Mouse (Mus musculus) MEL (cell line): ENCODE results near the gene Btg1. TPM values are rescaled to one million over a fixed set of nuclear protein-coding genes. Genes with fewer than 3 reads are reported as not detected.

Experiments
- DNase-seq: peaks from one replicate; pipeline ENCODE4 v3.0.0; 2011; ENCODE audit warnings: low read depth, low spot score
- H3K27ac ChIP-seq: 2 replicates; pipeline ENCODE4 v1.5.1; 2012; ENCODE audit warnings: low read depth, mild to moderate bottlenecking, control low read depth, low read length, moderate library complexity; ENCODE audit not compliant: control insufficient read depth
- H3K27me3 ChIP-seq, 2 experiments: fragments of 150-350 bp in 1 of 2; sonication (generic) in 1 of 2; 2 replicates each; pipeline ENCODE4 v1.6.1; 2012; ENCODE audit warnings: low read length in 2 of 2, mild to moderate bottlenecking in 2 of 2, improper control_type of control experiment in 1 of 2, moderate library complexity in 1 of 2; ENCODE audit not compliant: insufficient read depth in 2 of 2, control insufficient read depth in 1 of 2
- H3K36me3 ChIP-seq, 2 experiments: 2 replicates each; pipeline ENCODE4 v1.6.1; 2012 to 2014; ENCODE audit warnings: low read length in 2 of 2, improper control_type of control experiment in 1 of 2, inconsistent platforms in 1 of 2, mild to moderate bottlenecking in 1 of 2; ENCODE audit not compliant: insufficient read depth in 2 of 2, control insufficient read depth in 1 of 2
- H3K4me1 ChIP-seq, 2 experiments: fragments of 150-350 bp in 1 of 2; sonication (generic) in 1 of 2; 2 replicates each; pipeline ENCODE4 v1.6.1; 2012; ENCODE audit warnings: low read length in 2 of 2, improper control_type of control experiment in 1 of 2, mild to moderate bottlenecking in 1 of 2; ENCODE audit not compliant: insufficient read depth in 2 of 2, control insufficient read depth in 1 of 2
- H3K4me3 ChIP-seq, 2 experiments: fragments of 150-350 bp in 1 of 2; sonication (generic) in 1 of 2; 2 replicates each; pipeline ENCODE4 v1.5.1; 2012; ENCODE audit warnings: low read depth in 2 of 2, low read length in 2 of 2, mild to moderate bottlenecking in 2 of 2, moderate library complexity in 2 of 2, control low read depth in 1 of 2, improper control_type of control experiment in 1 of 2; ENCODE audit not compliant: control insufficient read depth in 1 of 2, insufficient read depth in 1 of 2
- H3K79me2 ChIP-seq: 2 replicates; pipeline ENCODE4 v1.6.1; 2012; ENCODE audit warnings: mild to moderate bottlenecking, low read length, moderate library complexity; ENCODE audit not compliant: control insufficient read depth, poor library complexity, insufficient read depth
- H3K9ac ChIP-seq: 2 replicates; pipeline ENCODE4 v1.6.1; 2012; ENCODE audit warnings: low read depth, mild to moderate bottlenecking, control low read depth, low read length, moderate library complexity; ENCODE audit not compliant: control insufficient read depth, poor library complexity, severe bottlenecking
- H3K9me3 ChIP-seq: fragments of 150-350 bp; sonication (generic); replicated peaks from 2 replicates; pipeline ENCODE4 v1.6.1; 2012; ENCODE audit warnings: mild to moderate bottlenecking, low read length, improper control_type of control experiment, moderate library complexity; ENCODE audit not compliant: insufficient read depth
- CHD1 ChIP-seq: IDR thresholded peaks from 2 replicates; pipeline ENCODE4 v1.6.1; 2012; ENCODE audit warnings: low read depth, mild to moderate bottlenecking, inconsistent platforms, low read length, improper control_type of control experiment
- CTCF ChIP-seq, 3 experiments: IDR thresholded peaks in 2 of 3; conservative IDR thresholded peaks in 1 of 3; 2 replicates each; pipeline ENCODE4 v1.5.1; 2011 to 2012; ENCODE audit warnings: low read length in 3 of 3, low read depth in 2 of 3, mild to moderate bottlenecking in 2 of 3, improper control_type of control experiment in 1 of 3, inconsistent platforms in 1 of 3, mixed read lengths in 1 of 3, moderate library complexity in 1 of 3; ENCODE audit not compliant: control insufficient read depth in 1 of 3, insufficient read depth in 1 of 3, poor library complexity in 1 of 3, severe bottlenecking in 1 of 3
- ETS1 ChIP-seq: IDR thresholded peaks from 2 replicates; pipeline ENCODE4 v1.6.1; 2012; ENCODE audit warnings: low read depth, mild to moderate bottlenecking, inconsistent platforms, low read length, improper control_type of control experiment, moderate library complexity
- GATA1 ChIP-seq: IDR thresholded peaks from 2 replicates; pipeline ENCODE4 v1.6.1; 2011; ENCODE audit warnings: low read depth, low read length, improper control_type of control experiment
- HCFC1 ChIP-seq: IDR thresholded peaks from 2 replicates; pipeline ENCODE4 v1.6.1; 2012; ENCODE audit warnings: low read depth, mild to moderate bottlenecking, inconsistent platforms, low read length, improper control_type of control experiment, moderate library complexity
- JUND ChIP-seq: IDR thresholded peaks from 2 replicates; pipeline ENCODE4 v1.6.1; 2011; ENCODE audit warnings: low read depth, mild to moderate bottlenecking, improper control_type of control experiment, low read length
- KAT2A ChIP-seq: conservative IDR thresholded peaks from 2 replicates; pipeline ENCODE4 v1.6.1; 2012; ENCODE audit warnings: low read depth, low read length, improper control_type of control experiment, inconsistent platforms
- MAZ ChIP-seq: IDR thresholded peaks from 2 replicates; pipeline ENCODE4 v1.6.1; 2012; ENCODE audit warnings: low read depth, mild to moderate bottlenecking, inconsistent platforms, low read length, improper control_type of control experiment
- MXI1 ChIP-seq: IDR thresholded peaks from 2 replicates; pipeline ENCODE4 v1.6.1; 2011; ENCODE audit warnings: mild to moderate bottlenecking, low read depth, low read length, improper control_type of control experiment
- MYB ChIP-seq: IDR thresholded peaks from 2 replicates; pipeline ENCODE4 v1.6.1; 2011; ENCODE audit warnings: mild to moderate bottlenecking, low read depth, low read length, improper control_type of control experiment
- NELFE ChIP-seq: IDR thresholded peaks from 2 replicates; pipeline ENCODE4 v1.6.1; 2011; ENCODE audit warnings: low read depth, low read length, improper control_type of control experiment
- POLR2AphosphoS5 ChIP-seq: IDR thresholded peaks from 2 replicates; pipeline ENCODE4 v1.6.1; 2012; ENCODE audit warnings: low read depth, borderline replicate concordance, mild to moderate bottlenecking, inconsistent platforms, low read length, moderate library complexity, mixed read lengths
- RAD21 ChIP-seq: IDR thresholded peaks from 2 replicates; pipeline ENCODE4 v1.6.1; 2011; ENCODE audit warnings: mild to moderate bottlenecking, low read depth, low read length, improper control_type of control experiment
- SIN3A ChIP-seq: IDR thresholded peaks from 2 replicates; pipeline ENCODE4 v1.6.1; 2012; ENCODE audit warnings: low read length, improper control_type of control experiment, inconsistent platforms
- SMC3 ChIP-seq: IDR thresholded peaks from 2 replicates; pipeline ENCODE4 v1.6.1; 2011; ENCODE audit warnings: low read depth, low read length, improper control_type of control experiment
- TAL1 ChIP-seq: IDR thresholded peaks from 2 replicates; pipeline ENCODE4 v1.6.1; 2012; ENCODE audit warnings: mild to moderate bottlenecking, inconsistent platforms, low read length, moderate library complexity, mixed read lengths
- ZC3H11A ChIP-seq: IDR thresholded peaks from 2 replicates; pipeline ENCODE4 v1.6.1; 2012; ENCODE audit warnings: low read depth, mild to moderate bottlenecking, inconsistent platforms, low read length, improper control_type of control experiment
- ZNF384 ChIP-seq: IDR thresholded peaks from 2 replicates; pipeline ENCODE4 v1.6.1; 2012; ENCODE audit warnings: low read depth, mild to moderate bottlenecking, inconsistent platforms, low read length, improper control_type of control experiment
- polyA plus RNA-seq, 2 experiments: library from polyadenylated mRNA; stranded (reverse) in 1 of 2; unstranded in 1 of 2; fragments of >175 nt in 1 of 2; fragments of >200 nt in 1 of 2; gene quantifications; 2 replicates each; pipeline versions ENCODE4 v1.2.1 to v1.2.4; 2012; ENCODE audit warnings: low replicate concordance in 2 of 2, low read depth in 1 of 2; ENCODE audit not compliant: insufficient read length in 2 of 2, insufficient read depth in 1 of 2, missing spikeins in 1 of 2
- total RNA-seq: library from RNA; depleted of rRNA; stranded (reverse); fragments of 300-350 nt; gene quantifications from 2 replicates; pipeline ENCODE4 v1.2.3, GENCODE M21; 2012

Btg1 gene
- total and polyA plus RNA-seq, 3 experiments = 2.0 to 4.8 TPM; not detected in 1

DNA sequence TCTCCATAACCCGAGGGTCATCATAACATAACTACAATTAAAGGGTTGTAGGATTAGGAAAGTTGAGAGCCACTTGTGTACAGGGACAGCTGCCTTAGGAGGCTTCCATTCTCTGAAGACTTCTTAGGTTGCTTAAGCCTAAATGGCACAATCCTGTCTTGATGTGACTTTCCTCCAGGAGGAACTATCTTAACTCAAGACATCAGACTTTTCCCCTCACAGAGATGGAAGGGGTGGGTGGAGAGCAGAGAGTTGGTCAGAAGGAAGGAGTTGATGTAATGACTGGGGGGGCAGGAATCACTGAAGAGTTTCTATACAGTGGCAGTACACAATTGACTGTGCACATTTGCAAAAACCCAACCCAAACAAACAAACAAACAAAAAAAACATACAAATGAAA lies 28.4 kb downstream of the Btg1 start:
- TF ChIP-seq RAD21 (no peak), SIN3A (no peak), ZC3H11A (no peak), KAT2A (no peak), ZNF384 (no peak), CHD1 (no peak), SMC3 (no peak), JUND (no peak), NELFE (no peak), MAZ (no peak), MYB (no peak), TAL1 (no peak), CTCF (IDR thresholded peaks at IDR 0.05 in 2 of 3, conservative IDR thresholded peaks at IDR 0.05 in 1 of 3; ENCODE audit: control insufficient read depth in 1 of 3, insufficient read depth in 1 of 3, low read depth in 2 of 3, low read length in 3 of 3, poor library complexity in 1 of 3, severe bottlenecking in 1 of 3) (no peak)
- Histone ChIP-seq H3K4me1 (no peaks in the 10 kb centered on the region), H3K27me3 (no peaks in the 10 kb centered on the region), H3K27ac (no peak overlapping the region), H3K9ac (no peak overlapping the region), H3K36me3 (no peaks in the 10 kb centered on the region), H3K79me2 (no peaks in the 10 kb centered on the region), H3K9me3 (no peaks in the 10 kb centered on the region), H3K4me3 (no peak overlapping the region)
- DNase-seq = no peak

DNA sequence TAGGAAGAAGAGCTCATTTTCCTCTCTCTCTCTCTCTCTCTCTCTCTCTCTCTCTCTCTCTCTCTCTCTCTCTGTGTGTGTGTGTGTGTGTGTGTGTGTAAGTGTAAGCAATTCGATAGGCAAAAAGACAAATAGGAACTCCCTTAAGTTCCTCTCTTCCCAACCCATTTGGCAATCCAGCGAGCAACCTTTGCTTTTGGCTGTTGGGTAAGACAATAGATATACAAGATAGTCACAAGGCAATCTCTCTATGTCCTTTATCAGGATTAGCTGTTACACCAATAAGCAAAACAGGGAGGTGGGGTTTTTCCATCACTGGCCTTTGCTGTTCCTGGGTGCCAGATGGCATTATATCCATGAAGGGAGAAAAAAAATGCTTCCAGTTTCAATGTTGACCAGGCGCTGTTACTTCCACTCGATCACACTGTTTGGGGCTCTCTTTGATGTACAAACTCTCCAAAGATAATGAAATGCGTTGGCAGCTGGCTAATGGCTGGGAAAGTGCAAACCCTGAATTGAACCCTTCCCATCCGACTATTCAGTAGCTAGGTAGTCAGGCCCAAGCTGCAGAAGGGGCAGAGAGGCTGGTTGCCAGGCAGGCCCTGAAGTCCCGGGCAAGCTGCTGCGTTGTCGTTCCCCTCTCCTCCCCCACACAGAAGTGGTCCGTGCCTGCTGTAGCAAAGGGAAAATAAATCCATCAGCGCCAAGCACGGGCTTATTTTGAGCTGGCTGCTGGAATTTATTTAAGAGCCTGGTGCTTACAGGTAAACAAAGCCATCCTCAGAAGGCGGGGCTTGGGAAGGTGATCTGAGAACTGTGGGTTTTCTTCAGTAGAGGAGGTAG lies 29.4 kb downstream of the Btg1 start:
- Histone ChIP-seq H3K79me2 (no peaks in the 10 kb centered on the region), H3K27me3 (no peaks in the 10 kb centered on the region), H3K4me1 (no peaks in the 10 kb centered on the region), H3K9ac (no peak overlapping the region), H3K36me3 (no peaks in the 10 kb centered on the region), H3K9me3 (no peaks in the 10 kb centered on the region), H3K27ac (no peak overlapping the region), H3K4me3 (no peak overlapping the region)
- no peak for DNase-seq
- TF ChIP-seq NELFE (no peak), KAT2A (no peak)

DNA sequence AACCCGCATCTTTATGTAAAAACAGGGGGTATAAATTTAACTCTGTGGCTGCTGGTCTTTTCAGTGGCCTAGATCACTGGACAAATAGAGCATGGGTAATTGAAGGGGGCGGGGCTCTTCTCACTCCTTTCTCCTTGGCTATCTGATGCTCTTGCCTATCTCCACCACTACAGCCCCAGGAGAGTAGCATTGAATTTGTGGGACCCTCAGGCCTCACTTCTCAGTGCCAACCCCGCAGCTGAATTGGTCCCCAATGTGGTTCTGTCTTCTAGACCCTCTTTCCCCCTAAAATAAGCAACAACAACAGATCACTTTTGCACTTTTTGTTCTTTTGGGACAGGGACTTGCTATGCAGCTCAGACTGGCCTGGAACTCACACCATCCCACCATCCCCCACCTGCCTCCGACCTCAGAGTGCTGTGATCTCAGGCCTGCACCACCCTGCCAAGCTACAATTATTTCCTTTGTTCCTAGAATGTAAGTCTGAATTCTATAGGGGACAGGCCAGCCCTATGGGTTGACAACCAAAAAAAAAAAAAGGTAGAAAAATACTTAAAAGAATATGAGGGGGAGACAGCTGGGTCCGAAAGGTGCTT lies 30.2 kb downstream of the Btg1 start:
- H3K4me1 ChIP-seq = no peaks in the 10 kb centered on the region
- no peak for DNase-seq
- H3K27ac ChIP-seq = no peak overlapping the region
- no peaks in the 10 kb centered on the region for H3K9me3 ChIP-seq
- H3K36me3 ChIP-seq = no peaks in the 10 kb centered on the region
- H3K4me3 ChIP-seq = no peak overlapping the region
- TF ChIP-seq POLR2AphosphoS5 (no peak), SMC3 (no peak), MYB (no peak), GATA1 (no peak), MXI1 (no peak), HCFC1 (no peak), ETS1 (no peak)
- TF ChIP-seq, all 39 proteins: peak for 0
- H3K9ac ChIP-seq = no peak overlapping the region
- H3K27me3 ChIP-seq = no peaks in the 10 kb centered on the region
- no peaks in the 10 kb centered on the region for H3K79me2 ChIP-seq
